Mouse (Mus musculus) forebrain, embryonic 14.5 days (tissue): Measurements from ENCODE around the gene 4930442H23Rik. TPM values are rescaled to one million over a fixed set of nuclear protein-coding genes. Genes with fewer than 3 reads are reported as not detected.
"Not testable (repeated sequence)": the region's sequence is repeated elsewhere in the genome, so short reads cannot be mapped to it uniquely, and the experiment has no call there.

Experiments
- ATAC-seq: fragments of 200-750 bp; cut with Nextera tagmentation; 2 replicates; pipeline ENCODE4 v1.8.0; 2017; ENCODE audit warnings: mild to moderate bottlenecking, moderate library complexity
- DNase-seq: peaks from one replicate; pipeline ENCODE4 v3.0.0-alpha.2; 2015; ENCODE audit warnings: low spot score
- H3K27ac ChIP-seq: fragments of 300-500 bp; sonication (generic); 2 replicates; pipeline ENCODE4 v1.5.1; 2014; ENCODE audit warnings: low read depth, mild to moderate bottlenecking, control low read depth, low read length, moderate library complexity
- H3K27me3 ChIP-seq: fragments of 300-500 bp; sonication (generic); replicated peaks from 2 replicates; pipeline ENCODE4 v1.6.1; 2014; ENCODE audit warnings: low read length, control low read depth, mixed read lengths; ENCODE audit not compliant: control insufficient read depth, insufficient read depth
- H3K36me3 ChIP-seq: fragments of 300-500 bp; sonication (generic); 2 replicates; pipeline ENCODE4 v1.6.1; 2014; ENCODE audit warnings: low read length, control low read depth; ENCODE audit not compliant: control insufficient read depth, insufficient read depth
- H3K4me1 ChIP-seq: fragments of 300-500 bp; sonication (generic); 2 replicates; pipeline ENCODE4 v1.6.1; 2014; ENCODE audit warnings: antibody characterized with exemption, low read length, control low read depth; ENCODE audit not compliant: control insufficient read depth, insufficient read depth
- H3K4me2 ChIP-seq: fragments of 300-500 bp; sonication (generic); 2 replicates; pipeline ENCODE4 v1.6.1; 2014; ENCODE audit warnings: mild to moderate bottlenecking, control low read depth, low read length
- H3K4me3 ChIP-seq: fragments of 300-500 bp; sonication (generic); 2 replicates; pipeline ENCODE4 v1.5.1; 2014; ENCODE audit warnings: low read depth, low read length, control low read depth
- H3K9ac ChIP-seq: fragments of 300-500 bp; sonication (generic); 2 replicates; pipeline ENCODE4 v1.6.1; 2014; ENCODE audit warnings: mild to moderate bottlenecking, low read length, control low read depth, moderate library complexity
- H3K9me3 ChIP-seq: fragments of 300-500 bp; sonication (generic); replicated peaks from 2 replicates; pipeline ENCODE4 v1.6.1; 2016; ENCODE audit warnings: low read length, control low read depth, mixed read lengths; ENCODE audit not compliant: control insufficient read depth
- WGBS: fragments of 180-500 bp; shearing (Covaris S2); extraction: QIAGEN DNeasy Blood & Tissue Kit; methylation state at CpG from one replicate; pipeline ENCODE4 v1.1.7; 2014; 5-methylcytosine and 5-hydroxymethylcytosine counted together
- polyA plus RNA-seq: library from polyadenylated mRNA; unstranded; fragments of >200 nt; fragmentation: Nextera tagmentation; extraction: Ambion mirVana; gene quantifications from 2 replicates; pipeline ENCODE4 v1.2.1, GENCODE M21; 2014

4930442H23Rik gene
- not detected in 2 replicates for polyA plus RNA-seq

GRCm38 (mm10) chr10:81183805-81184204 lies at the start of gene 4930442H23Rik:
4930442H23Rik (minus strand) TSS chr10:81183849.
- Histone ChIP-seq H3K4me2 (peak within 1 kb of the TSS; percentile 61), H3K36me3 (peaks cover 65% of the 10 kb centered on the region), H3K9ac (peak within 1 kb of the TSS; percentile 78), H3K27me3 (no peaks in the 10 kb centered on the region), H3K9me3 (no peaks in the 10 kb centered on the region), H3K4me3 (peak within 1 kb of the TSS; percentile 60), H3K27ac (peak within 1 kb of the TSS; percentile 86), H3K4me1 (no peaks in the 10 kb centered on the region)
- no peak for ATAC-seq
- no peak for DNase-seq
- 87% methylated on average over 5 of the region's 5 CpGs for WGBS

DNA sequence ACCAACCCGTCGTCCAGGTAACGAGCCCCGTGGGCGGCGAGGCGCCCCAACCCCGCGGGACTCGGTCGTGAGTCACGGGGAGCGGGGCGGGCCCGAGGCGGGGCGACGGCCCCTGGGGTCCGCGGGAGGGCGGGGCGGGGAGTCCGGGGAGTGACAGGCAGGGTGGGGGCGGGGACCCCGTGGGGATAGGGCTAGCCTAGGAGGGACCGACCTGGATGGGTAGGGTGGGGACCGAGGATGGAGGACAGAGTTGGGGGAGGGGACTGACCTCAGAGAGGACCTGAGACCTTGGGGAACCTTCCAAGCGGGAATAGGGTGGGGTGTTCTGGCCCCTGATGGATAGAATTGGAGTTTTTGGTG lies 49.6 kb upstream of the 4930442H23Rik start:
- peak overlapping the region; percentile 78 for H3K9ac ChIP-seq
- no peaks in the 10 kb centered on the region for H3K36me3 ChIP-seq
- peak; percentile 61 for ATAC-seq
- no peaks in the 10 kb centered on the region for H3K9me3 ChIP-seq
- WGBS, result 3% methylated on average over 23 of the region's 28 CpGs
- H3K27me3 ChIP-seq, result no peaks in the 10 kb centered on the region
- H3K27ac ChIP-seq, result no peak overlapping the region
- H3K4me1 ChIP-seq, result peaks cover 17% of the 10 kb centered on the region; the same call in 1 of the 2 replicates
- H3K4me3 ChIP-seq, result peak overlapping the region; percentile 57
- no peak for DNase-seq
- H3K4me2 ChIP-seq, result peak overlapping the region; percentile 55

DNA sequence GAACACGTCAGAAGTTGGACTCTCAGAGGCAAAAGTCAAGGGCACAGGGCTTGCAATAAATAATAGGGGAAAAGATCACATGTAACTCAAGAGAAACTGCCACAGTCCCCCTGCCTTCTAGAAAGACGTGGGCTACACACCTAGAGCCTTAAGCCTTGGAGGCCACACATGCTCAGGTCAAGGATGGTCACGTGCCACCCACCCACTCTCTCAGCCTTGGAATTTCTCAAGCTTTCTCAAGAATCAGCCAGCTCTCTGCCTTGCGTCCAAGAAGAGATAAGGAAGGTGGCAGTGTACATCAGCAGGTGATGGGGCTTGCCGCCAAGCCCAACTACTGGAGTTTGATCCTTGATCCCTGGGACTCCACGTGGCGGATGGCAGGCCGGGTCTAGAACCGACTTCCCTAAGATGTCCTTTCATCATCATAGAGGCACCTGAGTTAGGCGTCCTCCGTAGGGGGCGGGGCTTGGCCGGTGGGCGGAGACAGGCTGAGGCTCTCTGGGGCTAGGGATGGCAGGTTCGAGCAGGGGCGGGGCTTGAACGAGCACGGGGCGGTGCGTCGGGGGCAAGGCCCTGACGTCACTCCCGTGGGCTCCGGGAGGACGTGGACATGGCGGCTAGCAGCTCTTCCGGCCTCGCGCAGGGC lies 49.1 kb upstream of the 4930442H23Rik start, which contains the start of gene Zfr2:
TSS of gene Zfr2 (plus strand) at position 576 of the 646 bp plus-strand sequence.
- Histone ChIP-seq H3K27ac (no peak within 1 kb of the TSS), H3K36me3 (no peaks in the 10 kb centered on the region), H3K27me3 (no peaks in the 10 kb centered on the region), H3K9me3 (no peaks in the 10 kb centered on the region), H3K4me3 (peak within 1 kb of the TSS; percentile 57), H3K9ac (peak within 1 kb of the TSS; percentile 78), H3K4me2 (peak within 1 kb of the TSS; percentile 55), H3K4me1 (peaks cover 17% of the 10 kb centered on the region; the same call in 1 of the 2 replicates)
- 9% methylated on average over 27 of the region's 29 CpGs for whole genome bisulfite sequencing
- DNase-seq, result peak; percentile 86
- ATAC-seq, result peak; percentile 76

DNA sequence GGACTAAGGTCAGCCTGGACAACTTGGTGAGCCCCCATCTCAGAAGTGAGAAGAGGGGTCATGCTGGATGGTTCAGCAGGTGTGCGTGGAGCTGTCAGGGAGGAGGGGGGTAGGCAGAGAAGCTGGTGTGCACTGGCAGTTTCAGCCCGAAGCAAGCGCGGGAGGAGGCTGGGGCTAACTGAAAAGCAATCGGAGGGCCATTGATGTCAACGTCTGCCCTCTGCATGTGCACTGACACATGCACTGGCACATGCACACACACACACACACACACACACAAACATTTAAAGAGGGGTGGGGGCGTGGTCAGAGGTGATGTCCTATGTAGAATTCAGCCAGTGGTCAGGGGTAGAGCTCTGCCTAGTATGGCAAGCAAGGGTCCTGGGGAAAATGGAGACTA lies 47.8 kb upstream of the 4930442H23Rik start:
- Histone ChIP-seq H3K9me3 (no peaks in the 10 kb centered on the region), H3K4me2 (peak overlapping the region; percentile 76), H3K4me1 (peaks cover 17% of the 10 kb centered on the region; the same call in 1 of the 2 replicates), H3K27me3 (no peaks in the 10 kb centered on the region), H3K9ac (peak overlapping the region; percentile 91; the same call in 1 of the 2 replicates), H3K4me3 (0 out of 2 replicates have a peak overlapping the region, but pooled peaks have one; percentile 64), H3K27ac (peak overlapping the region; percentile 92; the same call in 1 of the 2 replicates), H3K36me3 (no peaks in the 10 kb centered on the region)
- ATAC-seq (no peak), DNase-seq (no peak)
- 46% methylated on average over 7 of the region's 7 CpGs for WGBS

GRCm38 (mm10) chr10:81230438-81231332 lies 47.0 kb upstream of the 4930442H23Rik start, which contains the start of gene Atcay:
Atcay (minus strand) TSS chr10:81230833.
- H3K9ac ChIP-seq, result peak within 1 kb of the TSS; percentile 91
- H3K4me2 ChIP-seq, result peak within 1 kb of the TSS; percentile 76
- peaks cover 3% of the 10 kb centered on the region; the same call in 1 of the 2 replicates for H3K36me3 ChIP-seq
- peak within 1 kb of the TSS; percentile 64 for H3K4me3 ChIP-seq
- 4% methylated on average over 27 of the region's 27 CpGs for WGBS
- H3K9me3 ChIP-seq, result no peaks in the 10 kb centered on the region
- peaks cover 17% of the 10 kb centered on the region; the same call in 1 of the 2 replicates for H3K4me1 ChIP-seq
- H3K27me3 ChIP-seq, result no peaks in the 10 kb centered on the region
- peak; percentile 92 for ATAC-seq
- H3K27ac ChIP-seq, result peak within 1 kb of the TSS; percentile 92
- DNase-seq, result peak; percentile 95

DNA sequence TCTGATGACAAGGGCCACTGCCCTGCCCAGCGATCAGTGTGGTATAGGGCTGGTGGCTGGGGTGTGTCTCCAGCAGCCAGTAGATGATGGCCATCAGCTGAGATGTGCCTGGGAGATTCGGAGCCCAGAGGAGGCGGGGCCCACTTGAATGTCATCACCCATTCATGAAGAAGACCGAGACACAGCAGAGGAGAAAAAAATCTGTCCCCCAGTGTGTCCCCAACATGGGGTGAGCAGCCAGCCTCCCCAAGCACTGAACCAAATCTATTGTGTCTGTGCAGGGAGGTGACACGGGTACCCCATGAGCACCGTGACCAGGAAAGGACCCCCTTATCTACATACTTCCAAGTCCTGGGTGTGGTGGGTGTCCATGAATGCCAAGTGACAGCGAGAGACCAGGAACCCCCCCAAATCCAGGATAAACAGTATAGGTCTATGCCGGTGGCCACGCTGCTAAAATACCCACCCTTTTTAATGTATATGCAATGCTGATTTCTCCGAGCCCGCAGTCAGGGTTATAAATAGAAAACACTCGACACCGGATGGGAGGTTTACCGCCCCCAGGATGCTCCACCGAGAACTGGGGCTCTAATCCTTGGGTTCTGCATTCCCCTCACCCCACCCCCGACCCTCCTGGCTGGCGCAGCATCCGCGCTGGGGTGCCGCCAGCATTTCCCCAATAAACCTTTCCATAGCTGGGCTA lies 46.2 kb upstream of the 4930442H23Rik start:
- ATAC-seq, result peak; percentile 14; the same call in 1 of the 2 replicates
- peak overlapping the region; percentile 91 for H3K9ac ChIP-seq
- peak overlapping the region; percentile 92 for H3K27ac ChIP-seq
- WGBS, result 12% methylated on average over 20 of the region's 20 CpGs
- H3K4me1 ChIP-seq, result peaks cover 17% of the 10 kb centered on the region; the same call in 1 of the 2 replicates
- peak overlapping the region; percentile 76 for H3K4me2 ChIP-seq
- H3K36me3 ChIP-seq, result peaks cover 5% of the 10 kb centered on the region; the same call in 1 of the 2 replicates
- no peaks in the 10 kb centered on the region for H3K27me3 ChIP-seq
- no peaks in the 10 kb centered on the region for H3K9me3 ChIP-seq
- DNase-seq, result peak; percentile 37
- H3K4me3 ChIP-seq, result peak overlapping the region; percentile 64

DNA sequence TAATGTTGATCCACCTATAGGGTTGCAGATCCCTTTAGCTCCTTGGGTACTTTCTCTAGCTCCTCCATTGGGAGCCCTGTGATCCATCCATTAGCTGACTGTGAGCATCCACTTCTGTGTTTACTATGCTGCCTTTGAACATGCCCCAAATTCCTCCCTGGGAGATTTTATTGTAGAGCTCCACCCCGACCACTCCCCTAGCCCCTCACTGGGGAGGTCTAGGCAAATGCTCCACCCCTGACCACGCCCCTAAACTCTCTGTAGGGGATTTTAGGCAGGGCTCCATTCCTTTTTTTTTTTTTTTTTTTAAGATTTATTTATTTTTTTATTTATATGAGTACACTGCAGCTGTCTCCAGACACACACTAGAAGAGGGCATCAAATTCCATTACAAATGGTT lies 40.1 kb upstream of the 4930442H23Rik start:
- H3K9me3 ChIP-seq, DNase-seq, H3K27me3 ChIP-seq, H3K9ac ChIP-seq, ATAC-seq, H3K27ac ChIP-seq, H3K4me3 ChIP-seq, H3K4me2 ChIP-seq, H3K4me1 ChIP-seq: not testable (repeated sequence)
- H3K36me3 ChIP-seq, result peaks cover 50% of the 10 kb centered on the region
- 56% methylated on average over 2 of the region's 2 CpGs for WGBS

DNA sequence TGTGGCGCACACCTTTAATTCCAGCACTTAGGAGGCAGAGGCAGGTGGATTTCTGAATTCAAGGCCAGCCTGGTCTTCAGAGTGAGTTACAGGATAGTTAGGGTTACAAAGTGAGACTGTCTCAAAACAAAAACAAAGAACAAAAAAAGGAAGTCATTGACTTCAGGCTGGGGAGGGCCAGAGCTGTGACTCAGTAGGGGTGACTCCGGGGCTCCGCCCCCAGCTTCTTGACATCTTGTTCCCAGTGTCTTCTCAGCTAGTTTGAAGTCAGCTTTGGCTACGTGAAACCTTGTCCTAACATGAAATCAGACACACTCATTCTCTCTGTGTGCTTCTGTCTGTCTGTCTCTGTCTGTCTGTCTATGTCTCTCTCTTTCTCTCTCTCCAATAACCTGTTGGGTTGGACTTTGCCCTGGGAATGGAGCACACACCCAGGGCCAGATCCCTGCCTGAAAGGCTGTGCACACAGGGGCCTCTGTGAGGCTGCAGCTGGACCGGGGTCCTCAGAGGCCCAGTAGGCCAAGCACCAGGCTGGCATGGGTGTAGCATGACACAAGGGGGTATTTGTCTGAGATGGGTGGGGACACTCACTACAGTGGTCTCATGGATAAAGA lies 37.9 kb upstream of the 4930442H23Rik start:
- 89% methylated on average over 5 of the region's 5 CpGs for WGBS
- Histone ChIP-seq H3K4me2 (no peak overlapping the region), H3K27me3 (no peaks in the 10 kb centered on the region), H3K36me3 (peaks cover 64% of the 10 kb centered on the region), H3K27ac (no peak overlapping the region), H3K9me3 (no peaks in the 10 kb centered on the region), H3K9ac (no peak overlapping the region), H3K4me3 (no peak overlapping the region), H3K4me1 (no peaks in the 10 kb centered on the region)
- DNase-seq (no peak), ATAC-seq (no peak)
